Mouse (Mus musculus) ES-E14 (cell line): Measurements from ENCODE around the gene Tmem256.

Experiments used
- CHD2 ChIP-seq: IDR thresholded peaks from 2 replicates; pipeline ENCODE4 v1.6.1; 2014; ENCODE audit warnings: mild to moderate bottlenecking, low read depth, low read length, inconsistent platforms
- HCFC1 ChIP-seq: IDR thresholded peaks from 2 replicates; pipeline ENCODE4 v1.6.1; 2012; ENCODE audit warnings: low read length, inconsistent platforms, borderline replicate concordance; ENCODE audit not compliant: insufficient read depth
- MAFK ChIP-seq: IDR thresholded peaks from 2 replicates; pipeline ENCODE4 v1.6.1; 2014; ENCODE audit warnings: mild to moderate bottlenecking, low read depth, low read length, inconsistent platforms; ENCODE audit not compliant: insufficient read depth
- ZC3H11A ChIP-seq: IDR thresholded peaks from 2 replicates; pipeline ENCODE4 v1.6.1; 2012; ENCODE audit warnings: low read depth, mild to moderate bottlenecking, inconsistent platforms, low read length, borderline replicate concordance
- ZNF384 ChIP-seq: IDR thresholded peaks from 2 replicates; pipeline ENCODE4 v1.6.1; 2012; ENCODE audit warnings: low read depth, low read length, inconsistent platforms

DNA sequence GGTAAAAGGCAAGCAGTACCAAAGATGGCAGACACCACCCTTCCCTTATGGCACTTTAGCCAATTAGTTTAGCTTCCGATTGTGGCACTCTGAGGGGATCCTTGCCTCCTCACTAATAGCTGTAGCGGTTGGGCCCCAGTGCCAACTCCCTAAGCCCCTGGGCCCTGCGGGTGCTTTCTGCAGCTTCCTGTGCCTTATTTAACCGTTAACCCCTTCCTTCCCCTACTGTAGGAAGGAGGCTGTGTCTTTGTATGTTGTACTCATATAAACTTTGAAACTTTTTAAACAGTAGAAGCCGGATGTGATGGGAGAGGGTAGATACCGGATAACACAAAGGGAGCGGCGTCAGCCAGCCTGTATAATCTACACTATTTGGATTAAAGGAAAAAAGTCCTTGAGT, 12.4 kb downstream of the Tmem256 start:
- TF ChIP-seq MAFK (no peak), CHD2 (no peak), ZNF384 (no peak), ZC3H11A (no peak), HCFC1 (no peak)
